Mouse (Mus musculus): ENCODE results near the gene Cdh23.

DNA sequence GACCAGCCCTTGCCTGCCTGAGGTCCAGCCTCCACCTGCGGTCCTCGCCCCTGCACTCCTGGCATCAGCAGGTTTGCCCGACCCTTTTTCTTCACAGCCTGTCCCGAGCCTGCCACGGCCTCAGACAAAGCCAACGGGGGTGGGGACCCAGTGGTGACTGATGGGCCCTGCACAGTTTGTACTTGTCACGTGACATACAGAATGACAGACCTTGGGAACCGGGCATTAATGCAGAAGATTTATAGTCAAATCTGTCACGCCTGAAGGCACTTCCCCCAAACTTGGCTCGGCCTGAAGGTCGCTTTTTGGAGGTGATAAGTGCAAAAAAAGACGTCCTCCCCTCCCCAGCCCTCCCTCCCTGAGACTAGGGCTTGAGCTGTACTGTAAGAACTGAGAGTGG is 73.5 kb downstream of the Cdh23 start:
- TF ChIP-seq CTCF (IDR thresholded peaks at IDR 0.05; ENCODE audit: insufficient read depth, low read depth, low read length) (no peak), POLR2A (IDR thresholded peaks at IDR 0.05; ENCODE audit: insufficient read depth, low read depth, low read length) (no peak)
